Mouse (Mus musculus) layer of hippocampus, postnatal 14 days (tissue): ENCODE data around the gene Klhl29. TPM values are rescaled to one million over a fixed set of nuclear protein-coding genes. Genes with fewer than 3 reads are reported as not detected.

ENCODE experiments used
- DNase-seq, 2 experiments: peaks; one replicate each; pipeline ENCODE4 v3.0.0; 2021 to 2022; ENCODE audit warnings: low spot score in 2 of 2, mixed read lengths in 1 of 2
- total RNA-seq, 2 experiments: library from RNA; stranded (reverse); gene quantifications; 2 replicates each; pipeline ENCODE4 v1.2.3; 2021

Klhl29 gene
- total RNA-seq, 2 experiments from 2014 or later, result 32.5 to 35.4 TPM

DNA sequence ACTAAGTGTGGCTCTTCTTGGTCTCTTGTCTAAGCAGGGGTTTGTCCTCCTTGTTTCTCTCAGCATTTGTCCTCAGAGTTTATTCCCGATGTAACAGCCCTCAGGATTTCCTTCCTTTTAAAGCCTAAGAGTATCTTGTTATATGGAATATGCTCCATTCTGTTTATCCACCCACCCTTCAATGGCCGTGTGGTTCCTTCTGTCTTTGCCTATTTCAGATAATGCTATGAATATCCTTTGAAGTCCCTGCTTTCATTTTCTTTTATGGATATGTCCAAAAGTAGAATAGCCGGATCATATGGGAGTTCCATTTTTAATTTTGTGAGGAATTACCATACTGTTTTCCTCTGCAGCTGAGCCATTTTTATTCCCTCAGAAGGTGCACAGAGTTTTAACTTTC lies 305.4 kb downstream of the Klhl29 start:
- no peak for DNase-seq

DNA sequence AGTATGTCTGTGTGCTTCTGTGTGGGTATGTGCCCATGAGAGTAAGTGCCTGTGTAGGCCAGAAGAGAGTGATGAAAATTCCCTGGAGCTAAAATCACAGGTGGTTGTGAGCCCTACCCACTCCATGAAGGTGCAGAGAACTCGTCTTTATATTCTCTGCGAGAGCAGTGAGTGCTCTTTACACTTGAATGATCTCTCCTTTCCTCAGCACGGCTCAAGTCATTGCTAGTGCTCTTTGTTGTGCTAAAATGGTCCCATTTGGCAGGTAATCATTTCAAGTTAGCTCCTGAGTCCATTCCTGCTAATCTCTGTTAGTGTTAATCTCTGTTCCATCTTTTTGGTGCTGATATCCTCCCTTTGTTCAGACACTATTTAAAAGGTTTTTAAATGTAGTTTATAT lies 307.9 kb downstream of the Klhl29 start:
- no peak for DNase-seq

DNA sequence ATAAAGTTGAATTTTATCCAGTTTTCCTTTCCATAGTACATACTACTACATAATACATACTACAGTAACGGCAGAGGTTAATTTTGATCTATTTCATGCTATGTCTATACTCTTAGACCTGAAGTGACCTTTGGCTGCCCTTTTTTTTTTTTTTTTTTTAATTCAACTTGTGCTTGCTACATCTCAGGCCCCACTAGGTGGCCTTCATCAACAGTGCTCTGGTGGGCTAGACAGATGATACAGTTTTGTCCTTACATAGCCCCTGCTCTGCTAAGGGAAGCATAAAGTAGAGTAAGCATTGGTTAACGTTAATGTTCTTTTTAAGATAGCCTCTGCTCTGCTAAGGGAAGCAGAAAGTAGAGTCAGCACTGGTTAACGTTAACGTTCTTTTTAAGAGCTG lies 327.4 kb downstream of the Klhl29 start:
- no peak for DNase-seq

DNA sequence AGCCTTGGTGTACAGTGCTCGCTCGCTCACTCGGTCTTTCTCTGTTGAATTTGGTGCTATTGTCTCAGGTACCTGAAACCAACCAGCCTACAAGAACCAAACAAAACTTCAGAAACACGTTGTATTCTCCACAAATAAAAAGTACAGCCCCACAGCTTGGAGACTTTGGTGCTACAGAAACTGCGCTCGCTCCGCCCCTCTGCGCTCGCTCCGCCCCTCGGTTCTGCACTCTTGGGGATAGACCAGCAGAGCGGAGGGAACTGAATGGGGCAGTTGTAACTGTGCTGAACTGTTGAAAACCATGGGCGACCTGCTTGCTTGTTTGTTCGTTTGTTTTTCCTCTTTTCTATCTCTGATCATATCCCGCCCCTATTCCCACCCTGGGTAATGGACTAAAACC lies 331.3 kb downstream of the Klhl29 start:
- no peak for DNase-seq

DNA sequence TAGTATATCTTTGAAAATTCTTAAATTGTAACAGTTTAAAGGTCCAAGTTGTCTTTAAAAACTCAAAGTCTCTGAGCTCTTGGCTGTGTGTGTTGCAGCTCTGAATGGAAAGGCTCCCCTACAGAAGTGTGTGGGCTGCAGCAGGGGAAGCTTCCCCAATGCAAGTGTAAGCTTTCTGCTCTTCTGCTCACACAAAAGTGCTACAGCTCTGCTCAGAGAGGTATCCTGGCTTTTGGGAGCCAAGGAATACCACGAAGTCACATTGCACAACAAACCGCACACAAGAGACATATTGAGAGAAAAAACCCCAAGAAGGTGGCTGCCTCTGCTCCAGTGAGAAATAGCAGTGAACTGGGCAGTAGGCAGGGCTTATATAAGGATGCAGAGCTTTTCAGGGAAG lies 337.5 kb downstream of the Klhl29 start:
- no peak for DNase-seq

DNA sequence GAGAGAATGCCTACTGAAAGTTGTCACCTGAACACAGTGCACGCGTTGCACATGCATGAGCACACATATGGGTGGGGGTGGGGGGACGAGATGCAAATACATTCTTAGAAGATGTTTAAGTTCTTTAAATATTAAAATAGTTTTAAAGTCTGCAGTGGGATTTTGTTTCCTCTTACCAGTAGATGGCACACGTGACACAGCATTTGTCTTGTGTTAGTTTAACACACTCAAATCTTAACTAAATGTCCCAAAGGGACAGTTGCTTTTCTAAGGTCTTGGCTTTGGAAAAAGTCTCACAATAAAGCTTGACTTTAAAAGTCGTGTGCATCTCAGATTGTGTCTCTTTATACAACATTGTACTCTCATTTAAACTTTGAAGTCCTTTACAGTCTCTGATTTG lies 346.4 kb downstream of the Klhl29 start:
- DNase-seq, result no peak
